In genomic region chr11:67577994-67578393, GRCm38 (mm10) we compare ENCODE assay signal across 14 mouse cellular contexts.
DNase-seq lines count a peak whose midpoint lies in the region; ATAC-seq and TF ChIP-seq lines count a peak whose summit lies in the region.
"Had no signal": no experiment of that assay in that cellular context is flagged by ENCODE, and none has a peak within 500 bp of the region (broad histone marks: within the 10 kb centered on the region; RNA-seq: fewer than 3 reads in every experiment).

No protein-coding gene starts in this region.

- ATAC-seq in heart, embryonic 13.5 days (ENCODE audit: extremely low read depth, insufficient number of reproducible peaks, low FRiP score, low TSS enrichment) = no peak
- no peak for ATAC-seq in heart, embryonic 12.5 days (ENCODE audit: insufficient number of reproducible peaks, low FRiP score)
- ATAC-seq in megakaryocyte progenitor cell, adult 5-6 weeks (replicated peaks; ENCODE audit: poor library complexity) = peak; percentile 71
- ATAC-seq: forebrain, embryonic 14.5 days had no signal

- H3K9ac ChIP-seq in heart, embryonic 13.5 days = no peak overlapping the region
- H3K9ac ChIP-seq in heart, embryonic 12.5 days = no peak overlapping the region
- H3K9ac ChIP-seq: embryonic facial prominence, embryonic 13.5 days; liver, embryonic 15.5 days had no signal

- no peak overlapping the region for H3K4me2 ChIP-seq in heart, embryonic 13.5 days
- H3K4me2 ChIP-seq in heart, embryonic 12.5 days = no peak overlapping the region
- H3K4me2 ChIP-seq: embryonic facial prominence, embryonic 13.5 days; liver, embryonic 15.5 days had no signal

- 50% methylated on average over 4 of the region's 4 CpGs for WGBS in heart, embryonic 13.5 days
- 53% methylated on average over 4 of the region's 4 CpGs for WGBS in heart, embryonic 12.5 days

- no peak for TF ChIP-seq CTCF in cortical plate, adult 2 months (IDR thresholded peaks at IDR 0.05; ENCODE audit: extremely low read depth, insufficient read depth, low read length)

- H3K36me3 ChIP-seq in heart, embryonic 13.5 days = no peaks in the 10 kb centered on the region
- H3K36me3 ChIP-seq in heart, embryonic 12.5 days = no peaks in the 10 kb centered on the region
- H3K36me3 ChIP-seq: embryonic facial prominence, embryonic 13.5 days; liver, embryonic 15.5 days had no signal

- H3K27ac ChIP-seq in heart, embryonic 13.5 days (replicated peaks) = peak overlapping the region; percentile 56
- H3K27ac ChIP-seq in heart, embryonic 12.5 days (ENCODE audit: poor library complexity, severe bottlenecking) = no peak overlapping the region
- H3K27ac ChIP-seq in cortical plate, adult 2 months (ENCODE audit: insufficient read depth, low read length) = 0 out of 2 replicates have a peak overlapping the region, but pooled peaks have one; percentile 21
- H3K27ac ChIP-seq: embryonic facial prominence, embryonic 13.5 days; liver, embryonic 15.5 days had no signal

- H3K27me3 ChIP-seq in heart, embryonic 13.5 days (replicated peaks) = no peaks in the 10 kb centered on the region
- H3K27me3 ChIP-seq in heart, embryonic 12.5 days (replicated peaks) = no peaks in the 10 kb centered on the region
- H3K27me3 ChIP-seq: embryonic facial prominence, embryonic 13.5 days; liver, embryonic 15.5 days had no signal

- no peak overlapping the region for H3K4me3 ChIP-seq in heart, embryonic 13.5 days
- no peak overlapping the region for H3K4me3 ChIP-seq in heart, embryonic 12.5 days
- H3K4me3 ChIP-seq in cortical plate, adult 2 months (ENCODE audit: insufficient read depth, low read length) = no peak overlapping the region
- H3K4me3 ChIP-seq: embryonic facial prominence, embryonic 13.5 days; liver, embryonic 15.5 days had no signal

- peaks cover 60% of the 10 kb centered on the region for H3K4me1 ChIP-seq in heart, embryonic 13.5 days
- peaks cover 50% of the 10 kb centered on the region for H3K4me1 ChIP-seq in heart, embryonic 12.5 days (replicated peaks)
- peaks cover 5% of the 10 kb centered on the region for H3K4me1 ChIP-seq in cortical plate, adult 2 months (ENCODE audit: control insufficient read depth, insufficient read depth, low read length)

- DNase-seq in layer of hippocampus, adult 9-11 months = peak; percentile 18
- no peak for DNase-seq in layer of hippocampus, postnatal 10 days (ENCODE audit: low spot score in 2 of 2)
- no peak for DNase-seq in cerebellum, adult 9-11 months
- no peak for DNase-seq in spleen, postnatal 36 days (ENCODE audit: low spot score in 2 of 2)
- DNase-seq: cerebellum, adult 8-10 months; gastrocnemius, postnatal 25 days; thymus, postnatal 14 days had no signal

- H3K9me3 ChIP-seq in heart, embryonic 13.5 days = no peaks in the 10 kb centered on the region
- H3K9me3 ChIP-seq in heart, embryonic 12.5 days (replicated peaks) = no peaks in the 10 kb centered on the region
- H3K9me3 ChIP-seq: embryonic facial prominence, embryonic 13.5 days; liver, embryonic 15.5 days had no signal

- no peak for TF ChIP-seq POLR2A in cortical plate, adult 2 months (IDR thresholded peaks at IDR 0.05; ENCODE audit: extremely low read depth, insufficient read depth, low read length)
